Mouse (Mus musculus) thymus, adult 2 months (tissue): ENCODE results near the gene Bsn. TPM values are rescaled to one million over a fixed set of nuclear protein-coding genes. Genes with fewer than 3 reads are reported as not detected.

Experiments used
- DNase-seq: peaks from one replicate; pipeline ENCODE4 v3.0.0; 2021
- H3K27ac ChIP-seq: fragments of 200-500 bp; 2 replicates; pipeline ENCODE4 v1.5.1; 2012; ENCODE audit warnings: low read length, control low read depth; ENCODE audit not compliant: control insufficient read depth, insufficient read depth
- H3K27me3 ChIP-seq: fragments of 200-500 bp; 2 replicates; pipeline ENCODE4 v1.6.1; 2012; ENCODE audit warnings: mild to moderate bottlenecking, low read length, moderate library complexity, mixed read lengths; ENCODE audit not compliant: control insufficient read depth, insufficient read depth
- H3K36me3 ChIP-seq: fragments of 200-500 bp; 2 replicates; pipeline ENCODE4 v1.6.1; 2012; ENCODE audit warnings: mild to moderate bottlenecking, low read length, moderate library complexity; ENCODE audit not compliant: control insufficient read depth, insufficient read depth
- H3K4me1 ChIP-seq: fragments of 200-500 bp; replicated peaks from 2 replicates; pipeline ENCODE4 v1.6.1; 2012; ENCODE audit warnings: low read length; ENCODE audit not compliant: control insufficient read depth, insufficient read depth
- H3K4me3 ChIP-seq: fragments of 200-500 bp; 2 replicates; pipeline ENCODE4 v1.5.1; 2012; ENCODE audit warnings: mild to moderate bottlenecking, low read length, control low read depth, moderate library complexity; ENCODE audit not compliant: control insufficient read depth, insufficient read depth
- CTCF ChIP-seq: fragments of 200-500 bp; IDR thresholded peaks from 2 replicates; pipeline ENCODE4 v1.5.1; 2012; ENCODE audit warnings: mild to moderate bottlenecking, control low read depth, low read length, moderate library complexity, borderline replicate concordance; ENCODE audit not compliant: control insufficient read depth, poor library complexity, insufficient read depth; ENCODE audit errors: extremely low read depth
- POLR2A ChIP-seq: fragments of 200-500 bp; IDR thresholded peaks from 2 replicates; pipeline ENCODE4 v1.6.1; 2012; ENCODE audit warnings: mild to moderate bottlenecking, low read length, control low read depth, moderate library complexity; ENCODE audit not compliant: control insufficient read depth, poor library complexity, insufficient read depth; ENCODE audit errors: extremely low read depth
- WGBS: fragments of 180-500 bp; shearing (Covaris S2); methylation state at CpG from one replicate; pipeline ENCODE4 v1.1.7; 2018; 5-methylcytosine and 5-hydroxymethylcytosine counted together
- polyA plus RNA-seq: library from polyadenylated mRNA; depleted of rRNA; stranded (reverse); fragments of >200 nt; gene quantifications from 2 replicates; pipeline ENCODE4 v1.2.3, GENCODE M21; 2012

The Bsn gene
- polyA plus RNA-seq, 1 experiment, result 2.6 TPM

DNA sequence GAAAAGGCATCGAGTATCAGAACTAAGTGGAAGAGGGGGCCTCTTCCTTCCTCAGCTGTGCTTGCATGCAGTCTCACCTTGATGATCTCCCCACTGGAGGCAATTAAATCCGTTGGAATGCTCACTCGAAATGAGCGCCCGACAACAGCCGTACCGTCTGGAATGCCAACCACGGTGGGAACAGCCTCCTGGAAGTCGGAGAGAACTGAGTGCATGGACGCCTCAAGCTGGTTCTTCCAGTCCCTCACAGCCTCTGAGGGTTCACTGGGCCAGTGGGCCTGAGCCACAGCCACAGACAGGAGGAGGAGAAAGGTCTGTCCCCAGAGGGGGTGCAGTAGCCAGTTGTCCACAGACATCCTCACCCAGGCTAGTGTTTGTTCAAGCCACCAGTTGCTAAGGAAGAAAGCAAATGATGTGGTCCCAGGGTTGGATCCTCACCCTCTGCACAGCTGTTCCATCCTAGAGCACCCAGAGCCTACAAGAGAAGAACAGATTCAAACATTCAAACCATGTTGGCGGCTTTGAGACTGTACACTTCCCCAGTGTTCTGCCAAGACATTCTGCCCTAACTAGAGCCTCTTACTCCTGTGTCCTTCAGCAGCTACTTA, 27.9 kb upstream of the Bsn start:
- DNase-seq, result no peak
- H3K27ac ChIP-seq, result no peak overlapping the region
- H3K27me3 ChIP-seq, result no peaks in the 10 kb centered on the region
- WGBS, result 94% methylated on average over 11 of the region's 11 CpGs
- H3K4me1 ChIP-seq, result no peaks in the 10 kb centered on the region
- no peak for TF ChIP-seq POLR2A
- no peak for TF ChIP-seq CTCF
- H3K4me3 ChIP-seq, result no peak overlapping the region
- peaks cover 3% of the 10 kb centered on the region; the same call in 1 of the 2 replicates for H3K36me3 ChIP-seq

DNA sequence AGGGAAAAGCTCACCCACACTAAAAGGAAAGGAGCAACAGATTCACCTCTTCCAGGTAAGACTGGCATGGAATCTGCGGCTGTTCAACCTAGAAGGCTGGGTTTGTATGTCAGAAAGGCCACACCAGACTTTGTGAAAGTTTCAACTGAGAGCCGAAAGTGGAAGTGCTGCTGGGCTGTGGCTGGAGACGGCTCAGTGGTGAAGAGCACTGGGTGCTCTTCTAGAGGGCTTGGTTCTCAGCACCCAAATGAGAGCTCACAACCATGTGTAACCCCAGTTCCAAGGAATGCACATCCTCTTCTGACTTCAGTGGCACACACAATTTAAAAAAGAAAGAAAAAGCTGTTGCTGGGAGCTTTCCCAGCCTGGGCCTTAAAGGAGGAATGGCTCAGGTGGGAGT, 27.2 kb upstream of the Bsn start:
- no peak for TF ChIP-seq CTCF
- TF ChIP-seq POLR2A, result no peak
- no peak for DNase-seq
- no peaks in the 10 kb centered on the region for H3K4me1 ChIP-seq
- no peak overlapping the region for H3K27ac ChIP-seq
- WGBS, result 95% methylated on average over 3 of the region's 3 CpGs
- H3K27me3 ChIP-seq, result no peaks in the 10 kb centered on the region
- H3K4me3 ChIP-seq, result no peak overlapping the region
- H3K36me3 ChIP-seq, result peaks cover 3% of the 10 kb centered on the region; the same call in 1 of the 2 replicates

DNA sequence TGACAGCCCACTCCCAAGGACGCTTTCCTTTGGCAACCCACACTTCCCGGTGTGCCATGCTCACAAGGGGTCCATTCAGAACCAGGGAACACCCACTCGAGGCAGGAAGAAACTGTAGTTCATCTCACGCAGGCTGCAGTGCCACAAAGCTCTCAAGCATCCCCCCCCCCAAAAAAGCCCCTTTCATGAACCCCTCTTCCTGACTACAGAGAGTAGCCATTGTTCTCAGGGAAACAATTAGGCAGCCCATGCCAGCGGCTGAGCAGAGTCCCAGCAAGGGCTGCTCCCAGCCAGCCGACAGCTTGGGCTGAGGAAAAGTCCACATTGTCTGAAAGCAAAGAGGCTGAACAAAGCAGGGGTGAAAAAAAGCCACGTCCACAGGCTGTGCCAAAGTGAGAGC, 22.9 kb upstream of the Bsn start:
- no peak for DNase-seq
- H3K27me3 ChIP-seq, result no peaks in the 10 kb centered on the region
- H3K27ac ChIP-seq, result no peak overlapping the region
- H3K4me3 ChIP-seq, result no peak overlapping the region
- no peaks in the 10 kb centered on the region for H3K4me1 ChIP-seq
- TF ChIP-seq POLR2A, result no peak
- TF ChIP-seq CTCF, result no peak
- whole genome bisulfite sequencing, result 91% methylated on average over 7 of the region's 7 CpGs
- peaks cover 15% of the 10 kb centered on the region for H3K36me3 ChIP-seq

DNA sequence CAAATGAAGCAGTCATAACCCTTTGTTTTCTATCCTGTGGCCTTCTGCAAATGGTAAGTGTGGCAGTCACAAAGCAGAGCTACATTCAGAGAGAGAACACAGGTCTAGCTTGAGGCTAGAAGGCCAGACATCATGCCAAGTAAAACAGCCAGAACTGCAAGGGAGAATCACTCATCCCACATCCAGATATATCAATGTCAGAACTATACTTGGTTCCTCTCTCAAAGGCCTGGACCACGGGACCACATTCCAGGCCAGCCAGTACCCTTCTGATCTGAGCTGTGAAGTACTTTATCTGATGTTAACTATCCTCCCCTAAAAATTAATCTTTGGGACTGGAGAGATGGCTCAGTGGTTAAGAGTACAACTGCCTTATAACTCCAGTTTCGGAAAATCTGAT, 22.2 kb upstream of the Bsn start:
- TF ChIP-seq CTCF (no peak), POLR2A (no peak)
- no peak for DNase-seq
- no peaks in the 10 kb centered on the region for H3K4me1 ChIP-seq
- H3K36me3 ChIP-seq, result peaks cover 16% of the 10 kb centered on the region
- H3K4me3 ChIP-seq, result no peak overlapping the region
- H3K27ac ChIP-seq, result no peak overlapping the region
- 92% methylated on average over 2 of the region's 2 CpGs for WGBS
- no peaks in the 10 kb centered on the region for H3K27me3 ChIP-seq

DNA sequence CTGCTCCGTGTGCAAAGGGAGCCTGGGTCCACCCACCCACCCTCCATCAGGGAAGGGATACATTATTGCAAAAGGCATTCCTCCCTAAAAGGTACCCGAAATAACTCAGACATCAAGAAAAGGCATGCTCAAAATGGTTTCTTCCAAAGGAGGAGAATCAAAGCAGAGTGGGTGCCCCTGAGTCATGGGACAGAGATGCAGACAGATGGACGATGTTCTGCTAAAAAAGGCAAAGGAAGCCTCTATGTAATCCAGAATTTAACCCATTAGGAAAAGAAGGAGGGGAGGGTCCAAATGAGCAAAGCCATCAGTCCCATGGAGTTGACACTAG, 15.4 kb upstream of the Bsn start:
- Histone ChIP-seq H3K4me1 (peaks cover 15% of the 10 kb centered on the region), H3K36me3 (peaks cover 13% of the 10 kb centered on the region), H3K4me3 (no peak overlapping the region), H3K27me3 (no peaks in the 10 kb centered on the region), H3K27ac (no peak overlapping the region)
- TF ChIP-seq POLR2A (no peak), CTCF (no peak)
- 95% methylated on average over 3 of the region's 3 CpGs for WGBS
- DNase-seq, result no peak

DNA sequence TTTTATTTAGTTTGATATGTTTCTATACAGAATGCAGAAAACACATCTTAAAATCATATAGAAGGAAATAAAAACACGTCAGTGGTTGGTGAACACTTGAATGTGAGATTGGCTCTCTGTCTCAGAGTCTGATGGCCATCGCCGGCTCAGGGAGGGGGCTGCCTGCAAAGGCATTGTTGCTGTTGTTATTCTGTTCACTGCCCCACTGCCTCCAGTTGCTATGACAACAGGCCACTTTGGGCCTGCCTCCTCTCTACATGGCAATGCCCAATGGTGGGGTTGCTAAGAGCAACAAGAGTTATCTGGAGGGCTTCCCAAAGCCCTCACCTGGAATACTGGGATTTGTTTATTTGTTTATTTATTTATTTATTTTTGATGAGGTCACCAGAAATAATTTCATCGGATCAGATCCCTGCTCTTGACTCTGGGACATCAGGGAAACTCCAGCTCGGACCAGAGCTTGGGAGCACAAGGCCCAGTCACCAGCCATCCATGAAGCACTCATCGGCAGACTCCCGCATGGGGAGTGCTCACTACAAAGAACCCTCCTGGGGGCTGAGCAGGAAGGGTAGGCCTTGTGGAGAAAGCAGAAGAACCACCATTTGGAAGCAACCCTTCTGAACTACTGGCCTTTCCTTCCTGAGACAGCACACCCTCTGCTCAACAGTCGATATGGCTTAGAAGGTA, 14.8 kb upstream of the Bsn start:
- no peak for DNase-seq
- 92% methylated on average over 8 of the region's 8 CpGs for WGBS
- no peak for TF ChIP-seq CTCF
- no peak for TF ChIP-seq POLR2A
- Histone ChIP-seq H3K4me1 (peaks cover 19% of the 10 kb centered on the region), H3K27me3 (no peaks in the 10 kb centered on the region), H3K36me3 (peaks cover 13% of the 10 kb centered on the region), H3K27ac (no peak overlapping the region), H3K4me3 (no peak overlapping the region)
